Mouse (Mus musculus) 416B (cell line): Measurements from ENCODE around the gene Ephx1.
"Not testable (repeated sequence)": the region's sequence is repeated elsewhere in the genome, so short reads cannot be mapped to it uniquely, and the experiment has no call there.

Experiments used
- DNase-seq: peaks from one replicate; pipeline ENCODE4 v3.0.0; 2011; ENCODE audit warnings: low read depth

Gene Ephx1

DNA sequence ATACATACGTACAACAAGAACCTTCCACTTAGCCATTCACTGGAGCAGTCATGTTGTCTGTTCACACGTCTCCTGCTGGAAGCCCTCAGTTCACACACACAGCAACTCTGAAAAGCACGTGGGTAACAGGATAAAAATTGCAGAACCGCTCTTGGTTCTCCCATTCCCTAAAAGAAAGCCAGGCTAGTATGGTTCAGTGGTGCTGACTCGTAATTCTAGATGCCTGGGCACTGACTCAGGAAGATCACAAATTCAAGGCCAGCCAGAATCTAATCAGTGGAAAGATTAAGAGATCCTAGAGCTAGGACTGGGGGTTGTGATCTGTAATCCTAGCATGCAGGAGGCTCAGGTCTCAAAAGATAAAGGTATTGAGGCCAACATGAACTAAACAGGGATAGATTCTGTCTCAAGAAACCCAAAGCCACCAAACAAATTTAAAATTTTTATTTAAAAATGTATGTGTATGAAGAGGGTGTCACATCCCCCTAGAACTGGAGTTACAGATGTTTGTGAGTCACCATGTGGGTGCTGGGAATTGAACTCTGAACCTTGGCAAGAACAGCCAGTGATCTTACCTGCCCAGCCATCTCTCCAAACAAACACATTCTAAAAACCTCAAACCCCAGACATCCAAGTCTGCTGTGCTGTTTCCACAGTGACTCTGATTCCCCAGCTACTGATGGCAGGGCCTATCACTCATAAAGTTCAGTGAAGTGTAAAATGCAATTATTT is at the start of gene Ephx1:
Ephx1 (minus strand) TSS at position 149 of the 732 bp plus-strand sequence.
- DNase-seq = no peak

DNA sequence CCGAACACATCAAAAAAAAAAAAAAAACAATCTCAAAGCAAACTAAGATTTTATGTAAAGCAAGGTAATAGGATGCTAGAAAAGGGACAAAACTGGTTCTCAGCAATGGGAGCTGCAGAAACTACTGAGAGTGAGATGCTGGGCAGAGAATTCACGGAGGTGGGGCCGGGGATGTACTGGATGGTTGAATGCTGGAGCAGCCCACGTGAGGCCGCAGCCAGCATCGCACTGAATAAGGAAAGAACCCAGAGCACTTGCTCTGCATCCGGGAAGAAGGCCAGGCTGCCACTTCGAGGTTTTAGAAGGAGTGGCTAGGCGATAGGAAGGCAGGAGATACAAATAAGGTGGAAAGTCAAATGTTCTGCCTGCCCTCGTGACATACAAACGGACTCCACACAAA is 49.0 kb upstream of the Ephx1 start:
- DNase-seq = no peak

DNA sequence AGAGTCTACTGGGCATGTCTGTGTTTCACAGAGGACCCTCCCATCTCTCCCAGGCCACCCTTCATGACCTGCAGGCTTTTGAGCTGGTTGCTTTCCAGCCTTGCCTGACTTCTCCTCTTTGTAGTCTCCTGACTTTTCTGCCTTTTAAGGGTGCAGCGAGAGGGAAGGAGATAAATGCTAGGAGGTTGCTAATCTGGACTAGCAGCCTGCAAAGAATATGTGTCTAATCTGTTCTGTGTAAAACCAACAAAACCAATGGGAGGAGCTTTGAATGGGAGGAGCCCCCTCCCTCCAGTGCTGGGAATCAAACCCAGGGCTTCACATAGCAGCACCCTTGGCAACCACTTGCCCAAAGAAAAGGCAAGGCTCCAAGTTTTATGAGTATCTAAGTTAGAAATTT is 47.6 kb upstream of the Ephx1 start:
- DNase-seq = no peak

DNA sequence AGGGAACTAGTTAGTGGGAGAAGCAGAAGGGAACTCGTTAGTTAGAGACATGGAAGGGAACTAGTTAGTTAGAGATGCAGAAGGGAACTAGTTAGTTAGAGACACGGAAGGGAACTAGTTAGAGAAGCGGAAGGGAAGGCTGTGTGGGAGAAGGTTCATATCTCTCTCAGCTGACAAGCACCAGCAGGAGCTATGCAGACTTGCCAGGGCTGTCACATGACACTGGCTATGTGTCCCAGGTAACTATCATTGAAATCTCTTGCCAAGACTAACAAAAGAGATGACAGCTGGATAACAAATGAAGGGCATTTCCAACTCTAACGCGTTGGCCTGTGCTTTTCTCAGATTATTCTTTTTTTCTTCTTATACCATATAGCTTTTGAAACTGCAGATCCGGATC is 43.9 kb upstream of the Ephx1 start:
- DNase-seq = no peak

DNA sequence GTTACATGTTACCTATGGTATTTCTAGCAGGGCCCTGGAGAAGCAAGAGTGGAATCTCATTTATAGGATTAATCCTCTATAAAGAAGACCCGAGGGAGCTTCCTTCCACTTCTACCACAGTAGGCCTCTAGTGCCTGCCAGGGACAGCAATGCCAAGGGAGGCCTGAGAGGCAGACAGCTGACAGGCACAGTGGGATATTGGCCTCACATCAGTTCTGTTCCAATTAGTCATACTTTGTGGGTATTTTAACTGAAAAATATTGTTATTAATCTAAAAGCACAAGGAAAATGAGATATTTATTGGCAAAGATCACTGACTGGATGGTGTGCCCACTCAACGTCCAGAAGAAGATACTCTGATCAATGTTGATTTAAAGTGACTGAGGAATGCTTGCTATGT is 43.3 kb upstream of the Ephx1 start:
- DNase-seq = no peak

DNA sequence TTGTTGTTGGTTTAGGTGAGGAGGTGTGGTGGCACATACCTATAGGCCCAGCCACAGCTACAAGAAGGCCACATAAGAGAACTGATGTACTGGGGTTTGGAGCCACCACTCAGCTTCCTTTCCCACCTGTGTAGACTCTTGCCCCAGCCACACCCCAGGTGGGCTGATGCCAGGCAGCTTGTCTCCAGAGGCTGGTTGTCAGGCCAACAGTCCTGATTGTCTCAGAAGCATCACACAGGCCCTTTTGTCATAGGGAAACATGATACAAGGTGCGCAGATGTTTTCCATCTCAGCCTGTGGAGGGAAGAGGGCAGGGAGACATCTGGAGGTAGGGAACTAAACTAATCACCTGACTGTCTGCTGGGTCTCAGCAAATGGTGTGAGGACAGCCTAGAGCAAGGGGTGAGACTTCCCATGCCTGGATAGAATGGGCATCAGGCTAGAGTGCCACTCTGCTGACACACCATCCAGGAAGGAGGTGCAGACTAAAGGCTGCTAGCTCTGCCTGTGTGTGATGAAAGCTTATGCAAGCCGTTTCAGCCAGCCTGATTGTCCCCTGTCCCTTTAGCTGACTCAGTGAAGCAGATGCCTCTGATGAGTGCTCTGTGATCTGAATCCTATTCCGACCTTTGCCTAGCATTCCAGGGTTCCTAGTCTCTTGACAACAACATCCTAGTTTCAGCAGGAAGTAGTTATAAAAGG is 41.2 kb upstream of the Ephx1 start:
- no peak for DNase-seq

DNA sequence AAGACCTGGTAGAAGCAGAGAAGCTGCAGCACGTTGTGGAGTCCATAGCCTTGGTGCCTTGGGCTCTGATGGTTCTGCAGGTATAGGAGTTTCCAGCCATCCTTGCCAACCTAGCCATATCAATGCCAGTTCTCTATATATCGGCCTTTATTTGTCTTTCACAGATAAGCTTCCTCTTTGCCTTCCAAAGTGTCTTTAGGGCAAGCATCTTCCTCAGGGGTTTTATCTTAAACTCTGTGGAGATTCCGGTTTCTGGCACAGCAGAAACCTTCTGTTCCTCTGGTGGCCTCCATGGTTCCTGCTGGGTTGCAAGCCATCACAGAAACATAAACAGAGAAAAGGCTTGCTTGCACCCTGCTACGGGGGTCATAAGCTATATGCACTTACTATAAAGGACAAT is 32.2 kb upstream of the Ephx1 start:
- DNase-seq = no peak

DNA sequence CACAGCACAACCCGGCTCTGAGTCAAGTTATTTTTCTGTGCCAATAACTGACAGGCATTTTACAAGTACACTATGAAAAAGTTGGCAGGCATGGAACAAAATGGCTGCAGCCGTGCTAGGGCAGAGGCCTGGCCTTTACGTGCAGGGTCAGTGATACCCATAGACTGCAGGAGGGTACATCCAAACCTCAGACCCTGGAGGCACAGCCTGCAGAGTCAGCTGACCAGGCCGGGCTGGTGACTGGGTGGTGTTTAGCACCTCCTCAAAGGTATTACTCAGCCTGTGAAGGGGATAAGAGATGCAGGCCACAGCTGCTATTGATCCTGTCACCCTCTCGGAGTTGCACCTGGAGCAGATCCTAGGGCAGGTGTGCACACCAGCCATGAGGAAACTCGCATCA is 30.2 kb upstream of the Ephx1 start, which contains the start of gene 9130409I23Rik:
9130409I23Rik (plus strand) TSS at position 301 of the 400 bp plus-strand sequence.
- no peak for DNase-seq

DNA sequence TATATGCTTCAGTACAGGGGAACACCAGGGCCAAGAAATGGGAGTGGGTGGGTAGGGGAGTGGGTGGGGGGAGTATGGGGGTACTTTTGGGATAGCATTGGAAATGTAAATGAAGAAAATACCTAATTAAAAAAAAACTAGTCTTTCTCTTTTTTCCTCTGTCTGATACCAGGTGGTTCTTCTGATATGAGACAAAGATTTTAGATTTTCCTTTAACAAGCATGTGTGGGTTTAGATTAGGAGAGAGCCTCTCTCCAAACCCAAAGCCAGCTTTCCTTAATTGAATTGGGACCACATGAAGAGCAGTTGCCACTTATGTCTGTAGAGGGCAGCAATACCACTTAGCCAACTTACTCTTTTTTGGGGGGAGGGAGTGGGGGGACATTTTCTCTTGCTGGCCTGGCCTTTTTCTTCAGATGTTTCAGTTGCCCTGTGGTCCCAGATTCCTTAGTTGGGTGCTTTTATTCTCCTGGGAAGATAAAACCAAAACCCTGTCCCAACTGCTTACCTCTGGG is 28.7 kb upstream of the Ephx1 start:
- peak; percentile 29 for DNase-seq

DNA sequence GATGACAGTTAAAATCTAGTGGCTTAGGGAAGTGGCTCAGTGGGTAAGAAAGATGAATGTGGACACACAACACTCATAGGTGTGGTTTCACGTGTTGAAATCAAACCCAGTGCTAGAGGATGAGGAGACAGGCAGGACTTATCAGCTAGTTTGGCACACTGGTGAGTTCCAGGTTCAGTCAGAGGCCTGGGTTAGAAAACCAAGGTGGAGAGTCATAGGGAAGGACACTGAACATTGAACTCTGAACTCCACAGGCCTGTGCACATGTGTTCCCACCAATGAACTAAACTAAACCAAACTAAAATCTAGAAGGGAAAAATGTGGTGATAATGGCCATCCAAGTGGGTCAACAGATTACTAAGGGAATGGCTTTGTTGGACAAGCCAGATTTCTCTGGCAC is 26.8 kb upstream of the Ephx1 start:
- peak; percentile 11 for DNase-seq

DNA sequence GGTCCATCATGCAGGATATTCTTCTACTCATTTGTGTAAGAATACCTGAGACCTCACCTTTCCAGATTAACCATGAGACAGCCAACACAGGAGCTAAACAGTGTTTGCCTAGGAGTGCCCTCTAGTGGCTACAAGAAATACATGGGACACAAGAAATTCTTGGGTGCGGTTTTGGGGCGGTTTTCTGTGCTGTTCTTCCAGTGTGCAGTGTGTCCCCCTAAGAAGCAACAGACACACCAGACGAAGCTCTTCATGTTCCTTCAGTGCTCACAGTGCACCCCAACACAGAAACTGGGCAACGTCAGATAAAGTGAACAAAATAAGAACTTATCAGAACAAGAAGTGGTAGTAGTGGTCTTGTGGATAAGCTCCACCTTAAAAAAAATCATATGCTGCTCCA is 18.9 kb upstream of the Ephx1 start:
- DNase-seq = peak; percentile 55

DNA sequence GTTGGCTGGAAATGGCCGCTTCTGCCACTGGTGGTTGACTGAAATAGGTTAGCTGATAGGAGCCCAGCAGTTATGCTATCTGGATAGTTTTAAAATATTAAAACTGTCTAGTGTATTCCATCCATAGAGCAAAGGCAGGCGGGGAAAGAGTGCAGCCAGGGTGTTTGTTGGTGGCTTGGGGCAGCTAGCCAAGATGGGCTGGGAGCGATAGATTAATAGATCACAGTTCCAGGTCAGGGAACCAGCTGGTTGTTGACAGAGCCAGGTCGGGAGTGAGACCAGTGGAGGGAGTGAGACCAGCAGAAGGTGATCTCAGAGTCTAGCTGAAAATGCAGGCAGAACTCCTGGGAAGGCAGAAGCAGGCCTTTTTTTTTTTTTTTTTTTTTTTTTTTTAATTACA is 16.9 kb upstream of the Ephx1 start:
- no peak for DNase-seq

DNA sequence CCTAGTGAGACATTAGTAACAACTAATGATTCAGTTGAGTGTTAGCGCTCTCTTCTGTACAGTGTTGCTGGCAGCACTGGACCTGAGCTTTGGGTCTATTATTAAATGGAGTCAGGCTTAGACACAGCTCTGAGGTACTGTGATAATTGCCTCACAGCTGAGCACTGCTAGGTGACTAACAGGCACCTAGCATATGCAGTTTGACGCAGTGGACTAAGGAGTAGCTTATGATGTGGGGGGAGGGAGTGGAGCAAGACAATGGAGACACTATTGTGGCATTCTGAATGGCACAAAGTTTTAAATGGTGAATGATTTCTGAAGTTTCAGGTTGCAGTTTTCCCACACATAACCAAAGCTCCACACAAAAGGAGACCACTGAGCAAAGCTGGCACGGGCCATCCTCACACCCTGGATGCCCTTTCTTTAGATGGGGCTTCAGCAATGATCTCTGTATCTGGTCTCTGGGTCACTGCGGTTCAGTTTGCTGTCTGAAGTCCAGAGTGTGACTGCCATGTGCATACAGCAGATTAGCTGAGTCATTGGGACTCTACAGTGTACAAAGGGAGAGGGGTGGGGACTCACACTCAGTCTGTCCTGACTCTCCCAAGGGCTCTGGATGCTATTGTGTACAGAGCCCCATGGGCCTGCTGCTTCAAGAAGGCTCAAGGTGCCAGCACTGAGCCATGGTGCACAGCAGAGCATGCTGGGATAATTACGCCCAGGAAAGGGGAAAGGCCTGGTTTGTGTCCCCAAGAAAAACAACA is 14.5 kb upstream of the Ephx1 start:
- DNase-seq = not testable (repeated sequence)

DNA sequence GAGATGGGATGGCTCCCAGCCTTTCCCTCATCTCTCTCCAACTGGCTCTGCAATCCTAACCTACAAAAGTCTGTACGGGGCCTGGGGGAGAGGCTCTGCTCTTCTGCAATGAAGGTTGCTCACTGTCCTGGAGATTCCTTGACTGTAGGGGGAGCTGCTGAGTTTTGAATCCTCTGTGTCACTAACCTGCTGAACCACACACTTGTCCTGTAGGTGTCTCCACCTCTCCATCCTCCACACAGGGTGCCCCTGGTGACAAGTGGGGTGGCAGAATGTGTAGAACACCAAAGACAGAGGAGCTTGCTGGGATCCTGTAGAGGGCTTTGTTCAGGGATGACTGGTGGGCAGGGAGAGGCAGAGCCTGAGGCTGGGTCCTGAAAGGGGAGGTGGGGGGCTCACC is 1.6 kb upstream of the Ephx1 start:
- DNase-seq = peak; percentile 83

DNA sequence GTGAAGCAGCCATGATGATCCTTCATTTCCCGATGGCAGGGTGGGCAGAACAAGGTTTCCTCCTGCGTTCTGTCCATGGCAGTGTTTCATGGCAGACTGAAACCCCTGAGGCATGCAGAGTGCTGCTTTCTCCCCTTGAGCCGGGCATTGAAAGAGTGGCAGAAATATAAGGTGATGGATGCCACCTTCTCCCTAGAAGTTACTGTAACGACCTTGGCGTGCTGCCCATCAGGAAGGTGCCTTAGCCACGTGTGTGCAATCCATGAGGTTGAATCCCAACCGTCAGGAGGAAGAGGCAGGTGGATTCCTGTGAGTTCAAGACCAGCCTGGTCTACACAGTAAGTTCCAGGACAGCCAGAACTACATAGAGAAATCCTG is 773 bp upstream of the Ephx1 start:
- no peak for DNase-seq

DNA sequence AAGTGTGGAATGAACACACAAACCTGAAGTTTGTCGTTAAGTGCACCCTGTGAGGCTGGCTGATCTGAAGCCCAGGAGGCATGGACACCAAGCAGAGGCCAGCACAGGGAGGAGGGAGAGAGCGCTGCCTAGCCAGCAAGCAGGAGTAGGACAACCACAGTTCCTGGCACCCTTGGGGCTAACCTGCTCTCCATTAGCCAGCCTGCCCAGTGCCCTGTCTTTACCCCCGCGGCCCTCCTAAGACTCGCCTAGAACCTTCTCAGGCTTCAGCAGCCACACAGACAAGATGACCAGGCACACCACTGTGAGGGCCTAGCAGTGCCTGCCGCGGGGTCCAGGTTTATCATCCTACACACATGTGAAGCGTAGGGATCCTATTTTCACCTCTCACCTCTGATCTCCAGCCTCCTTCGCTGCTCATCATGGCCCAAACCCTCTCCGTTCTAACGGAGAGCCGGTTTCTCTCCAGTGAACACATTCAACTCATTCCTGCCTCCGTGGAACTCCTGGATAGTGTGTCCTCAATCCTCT is 2.7 kb downstream of the Ephx1 start:
- DNase-seq = no peak

DNA sequence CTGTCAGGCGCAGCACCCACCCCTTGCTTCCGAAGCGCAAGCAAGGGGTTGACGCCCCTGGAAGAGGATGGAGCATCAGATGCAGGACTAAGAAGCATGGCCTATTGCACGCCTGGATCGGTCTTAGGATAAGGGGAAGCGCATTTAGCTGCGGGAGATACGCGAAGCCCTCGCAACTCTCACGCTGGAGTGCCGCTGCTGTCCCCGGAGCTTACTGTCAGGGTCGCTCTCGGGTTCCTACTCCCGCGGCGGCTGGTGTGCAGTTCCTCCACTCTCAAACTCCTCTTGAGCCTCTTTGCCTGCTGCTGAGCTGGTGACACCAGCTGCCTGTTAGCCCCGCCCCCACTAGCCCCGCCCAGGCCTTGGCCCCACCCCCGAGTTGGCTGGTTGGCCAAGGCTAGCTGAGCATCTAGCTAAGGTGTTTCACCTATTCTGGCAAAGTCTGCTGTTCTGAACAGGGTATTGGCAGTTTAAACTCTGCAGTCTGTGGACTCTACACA is 3.4 kb downstream of the Ephx1 start:
- DNase-seq = no peak

DNA sequence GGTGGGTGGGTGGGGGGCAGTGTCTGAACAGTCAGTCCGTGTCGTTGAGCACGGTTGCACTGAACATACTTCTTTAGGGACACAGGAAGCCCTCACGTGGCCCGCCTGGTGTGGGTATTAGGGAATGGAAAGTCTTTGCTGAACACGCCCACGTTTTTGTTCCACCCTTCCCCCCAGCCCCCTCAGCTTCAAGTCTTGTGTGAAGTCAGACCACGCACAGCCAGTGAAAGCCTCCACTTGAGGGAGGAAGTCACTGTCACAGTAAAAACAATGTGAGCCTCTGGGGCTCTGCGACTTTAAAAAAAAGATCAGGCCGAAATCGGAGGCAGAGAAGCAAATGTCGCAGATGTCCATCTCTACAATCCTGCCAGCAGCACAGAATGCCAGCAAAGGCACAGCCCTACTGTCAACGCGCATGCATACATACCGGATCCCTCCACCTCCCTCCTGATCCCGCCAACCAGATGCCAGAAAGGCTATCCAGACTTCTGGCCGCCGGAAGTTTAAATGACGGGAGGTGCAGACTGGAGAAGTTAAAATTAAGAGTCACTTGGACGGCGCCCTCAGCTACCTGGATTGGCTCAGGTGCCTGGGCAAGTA is 4.1 kb downstream of the Ephx1 start:
- no peak for DNase-seq

DNA sequence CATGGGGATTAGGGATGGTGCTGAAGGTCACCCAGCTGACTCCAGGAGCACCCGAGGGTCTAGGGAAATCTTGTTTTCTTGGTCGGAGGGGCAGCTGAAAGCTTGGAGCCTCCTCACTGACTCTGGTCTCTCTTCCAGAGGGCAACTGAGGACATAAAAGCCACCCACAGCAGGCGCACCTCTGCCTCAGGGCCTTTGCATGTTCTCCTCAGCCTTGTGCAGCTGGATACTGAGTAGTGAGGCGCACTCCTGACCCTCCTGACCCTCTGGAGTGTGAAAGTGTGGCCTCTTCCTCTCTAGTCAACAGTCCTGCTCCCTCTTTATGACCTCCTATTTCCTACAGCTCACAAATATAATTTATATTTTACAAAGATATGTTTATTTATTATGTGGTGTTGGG is 4.7 kb downstream of the Ephx1 start:
- DNase-seq = no peak

DNA sequence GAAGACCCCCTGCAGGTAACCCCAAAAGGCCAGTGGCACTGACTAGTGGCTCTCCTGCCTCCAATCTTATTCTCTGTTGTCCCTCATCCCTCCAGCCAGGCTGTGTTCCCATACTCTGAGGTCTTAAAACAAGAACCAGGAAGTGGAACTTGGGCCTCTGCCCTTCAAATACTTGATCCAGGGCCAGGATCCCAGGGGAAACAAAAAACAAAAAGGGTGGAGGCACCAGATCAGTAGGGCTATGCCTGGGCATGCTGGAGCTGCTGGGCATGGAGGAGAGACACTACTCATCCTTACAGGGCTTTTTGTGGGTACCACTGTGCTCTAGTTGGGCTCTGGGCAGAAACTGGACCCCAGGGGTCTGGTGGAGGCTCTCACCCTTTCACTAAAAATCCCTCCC is 5.1 kb downstream of the Ephx1 start:
- DNase-seq = no peak

DNA sequence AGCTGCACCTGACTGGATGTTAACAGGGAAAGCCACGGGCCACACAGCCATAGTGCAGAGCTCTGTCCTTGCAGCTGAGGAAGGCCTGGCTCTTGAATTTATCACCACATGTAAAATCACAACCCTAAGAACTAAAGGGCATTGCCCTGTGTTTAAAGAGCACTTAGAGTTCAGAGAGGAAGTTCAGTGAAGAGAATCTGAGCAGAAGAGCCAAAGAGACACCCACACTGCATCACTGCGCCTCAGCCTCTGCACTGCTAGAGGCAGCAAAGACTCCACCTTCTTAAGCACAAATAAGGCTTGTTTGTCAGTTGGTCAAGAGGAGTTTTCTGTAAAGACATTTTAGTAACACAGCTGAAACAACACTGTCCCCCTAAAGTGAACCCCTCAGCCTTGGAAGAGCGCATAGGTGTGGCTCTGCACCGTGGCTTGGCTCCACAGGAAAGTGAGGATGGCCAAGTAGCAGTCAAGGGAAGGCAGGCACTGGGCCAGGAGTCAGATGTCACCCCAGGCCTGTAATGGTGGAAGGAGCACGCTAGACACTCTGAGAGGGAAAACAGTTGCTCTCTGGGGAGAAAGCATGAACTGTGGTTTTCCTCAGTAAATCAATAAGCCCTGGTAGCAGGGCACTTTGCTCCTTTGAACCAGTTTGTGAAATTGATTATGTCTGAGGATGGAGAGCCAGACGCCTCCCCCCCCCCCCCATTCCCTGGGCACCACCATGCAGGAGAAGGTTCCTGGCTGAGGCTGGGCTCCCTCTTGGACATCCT is 5.8 kb downstream of the Ephx1 start:
- no peak for DNase-seq
